Mouse (Mus musculus): Measurements from ENCODE around the gene Pafah1b3.
"Not testable (repeated sequence)": the region's sequence is repeated elsewhere in the genome, so short reads cannot be mapped to it uniquely, and the experiment has no call there.

The Pafah1b3 gene

GRCm38 (mm10) chr7:25270652-25271633 is 26.8 kb downstream of the Pafah1b3 start:
- H3K36me3 ChIP-seq (ENCODE audit: control insufficient read depth, insufficient read depth, low read length, poor library complexity, severe bottlenecking), result peaks cover 3% of the 10 kb centered on the region
- no peak for DNase-seq (ENCODE audit: low read depth, low spot score)
- no peaks in the 10 kb centered on the region for H3K27me3 ChIP-seq (ENCODE audit: control insufficient read depth, insufficient read depth, low read length, poor library complexity, severe bottlenecking)

- DNase-seq (ENCODE audit: low read depth, low spot score), result peak; percentile 69
- Histone ChIP-seq H3K36me3 (ENCODE audit: control insufficient read depth, insufficient read depth, low read length, poor library complexity, severe bottlenecking) (peaks cover 3% of the 10 kb centered on the region), H3K27me3 (ENCODE audit: control insufficient read depth, insufficient read depth, low read length, poor library complexity, severe bottlenecking) (no peaks in the 10 kb centered on the region)
These were observed 28.1 kb downstream of the Pafah1b3 start for GRCm38 (mm10) chr7:25269545-25270271.

DNA sequence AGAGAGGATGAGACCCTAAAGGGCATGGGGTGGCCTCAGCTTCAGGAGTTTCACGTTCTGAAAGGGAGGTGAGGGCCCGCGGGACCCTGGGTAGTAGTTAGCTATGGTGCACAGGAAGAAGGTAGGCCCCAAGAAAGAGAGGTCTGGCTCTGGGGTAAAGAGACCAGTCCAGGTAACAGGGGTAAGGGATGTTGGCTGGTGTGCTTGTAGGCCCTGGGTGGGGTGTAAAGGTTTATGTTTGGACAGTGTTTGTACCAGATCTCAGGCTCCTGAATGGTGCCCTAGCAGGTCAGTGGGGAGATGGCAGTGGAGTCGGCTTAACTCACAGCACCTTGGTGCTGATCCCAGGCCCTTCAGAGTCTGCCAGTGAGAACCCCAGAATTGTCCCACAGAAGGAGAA is 28.8 kb downstream of the Pafah1b3 start:
- DNase-seq (ENCODE audit: low read depth, low spot score), result peak; percentile 29
- H3K27me3 ChIP-seq (ENCODE audit: control insufficient read depth, insufficient read depth, low read length, poor library complexity, severe bottlenecking), result no peaks in the 10 kb centered on the region
- H3K36me3 ChIP-seq (ENCODE audit: control insufficient read depth, insufficient read depth, low read length, poor library complexity, severe bottlenecking), result peaks cover 3% of the 10 kb centered on the region

- H3K36me3 ChIP-seq (ENCODE audit: control insufficient read depth, insufficient read depth, low read length, poor library complexity, severe bottlenecking), result peaks cover 3% of the 10 kb centered on the region
- no peak for DNase-seq (ENCODE audit: low read depth, low spot score)
- no peaks in the 10 kb centered on the region for H3K27me3 ChIP-seq (ENCODE audit: control insufficient read depth, insufficient read depth, low read length, poor library complexity, severe bottlenecking)
These were observed 29.2 kb downstream of the Pafah1b3 start for GRCm38 (mm10) chr7:25268588-25268987.

DNA sequence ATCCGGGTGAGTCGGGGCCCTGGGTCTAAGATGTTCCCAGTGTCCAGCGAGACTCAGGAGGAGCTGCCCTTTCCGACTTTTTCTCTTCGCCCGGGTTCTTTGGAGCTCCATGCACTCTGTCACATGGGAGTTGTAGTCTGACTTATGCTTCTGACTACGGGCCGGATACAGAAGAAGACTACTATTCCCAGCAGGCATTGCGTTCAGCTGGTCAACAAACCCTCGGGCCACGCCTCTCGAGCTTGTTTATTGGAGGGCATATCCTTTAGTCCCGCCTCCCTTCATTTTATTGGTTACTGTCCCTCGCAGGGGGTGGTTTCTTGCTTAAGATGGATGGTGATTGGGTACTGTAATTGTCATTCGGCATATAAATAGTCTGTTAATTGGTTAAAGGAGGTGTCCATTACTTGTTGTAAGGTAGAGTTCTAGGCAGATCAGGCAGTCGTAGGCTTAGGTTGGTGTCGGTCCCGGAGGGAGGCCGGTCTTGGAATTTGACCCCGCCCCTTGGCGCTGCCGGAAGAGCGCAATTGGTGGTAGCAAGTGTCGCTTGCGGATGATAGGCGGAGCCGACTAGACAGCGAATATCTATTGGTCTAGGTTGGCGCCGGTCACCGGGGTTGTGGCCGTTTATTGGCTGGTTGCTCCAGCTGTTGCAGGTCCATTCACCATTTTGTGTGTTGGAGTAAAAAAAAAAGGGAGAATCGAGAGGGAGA is 29.9 kb downstream of the Pafah1b3 start:
- no peaks in the 10 kb centered on the region for H3K27me3 ChIP-seq (ENCODE audit: control insufficient read depth, insufficient read depth, low read length, poor library complexity, severe bottlenecking)
- peaks cover 3% of the 10 kb centered on the region for H3K36me3 ChIP-seq (ENCODE audit: control insufficient read depth, insufficient read depth, low read length, poor library complexity, severe bottlenecking)
- peak; percentile 100 for DNase-seq (ENCODE audit: low read depth, low spot score)

DNA sequence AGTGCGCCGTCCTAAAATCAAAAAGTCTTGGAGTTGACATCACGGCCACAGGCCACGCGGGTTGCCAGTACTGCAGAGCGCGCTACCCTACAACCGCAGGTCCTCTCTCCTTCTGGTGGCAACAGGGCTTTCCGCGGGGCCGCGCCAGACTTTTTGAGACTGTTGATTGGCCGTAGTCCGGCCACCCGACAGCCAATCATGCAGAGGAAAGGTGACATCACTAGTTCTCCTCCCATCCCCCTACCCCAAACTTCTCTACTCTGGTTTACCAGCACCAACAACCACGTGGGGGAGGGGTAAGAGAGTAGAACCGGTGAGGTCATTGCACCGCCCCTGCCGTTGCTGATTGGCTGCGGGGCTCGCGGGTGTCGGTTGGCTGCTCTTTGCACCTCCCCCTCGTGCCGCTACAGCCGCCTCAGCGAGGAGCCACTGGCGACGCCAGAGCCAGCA is 30.5 kb downstream of the Pafah1b3 start, which contains the start of gene Cic:
TSS of gene Cic (plus strand) at position 404 of the 450 bp plus-strand sequence.
- H3K36me3 ChIP-seq (ENCODE audit: control insufficient read depth, insufficient read depth, low read length, poor library complexity, severe bottlenecking), result no peaks in the 10 kb centered on the region
- DNase-seq (ENCODE audit: low read depth, low spot score), result peak; percentile 100
- no peaks in the 10 kb centered on the region for H3K27me3 ChIP-seq (ENCODE audit: control insufficient read depth, insufficient read depth, low read length, poor library complexity, severe bottlenecking)

DNA sequence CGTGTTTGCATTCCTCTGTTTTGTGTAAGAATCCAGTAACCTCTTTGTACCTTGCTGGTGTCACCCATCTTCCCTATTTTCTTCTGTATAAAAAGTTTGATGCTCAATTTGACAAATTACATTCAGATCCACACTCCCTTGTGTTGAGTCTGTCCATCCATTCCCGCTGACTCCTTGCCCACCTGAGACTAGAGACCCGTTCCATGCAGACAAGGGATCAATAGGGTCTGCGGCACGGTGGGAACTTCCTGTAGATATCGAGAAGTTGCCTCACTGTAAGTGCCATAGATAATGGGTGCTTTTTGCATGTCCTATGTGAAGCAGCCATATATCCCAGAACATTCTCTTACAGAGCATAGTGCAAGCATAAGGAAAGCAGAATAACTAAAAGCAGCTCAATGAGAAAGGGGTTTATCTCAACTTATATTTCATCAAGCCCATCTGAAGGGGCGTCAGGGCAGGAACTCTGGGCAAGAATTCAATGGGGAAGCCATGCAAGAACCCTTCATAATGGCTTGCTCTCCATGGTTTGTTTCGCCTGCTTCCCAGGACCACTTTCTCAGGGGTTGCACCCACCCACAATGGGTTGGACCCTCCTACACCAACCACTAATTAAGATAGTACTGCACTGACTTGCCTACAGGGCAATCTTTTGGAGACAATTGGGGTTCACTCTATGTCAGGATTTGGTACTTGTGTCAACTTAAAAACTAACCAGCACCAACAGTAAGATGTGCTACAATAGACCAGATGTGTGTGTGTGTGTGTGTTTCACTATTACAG is 31.4 kb downstream of the Pafah1b3 start:
- DNase-seq (ENCODE audit: low read depth, low spot score), result no peak
- Histone ChIP-seq H3K36me3 (ENCODE audit: control insufficient read depth, insufficient read depth, low read length, poor library complexity, severe bottlenecking) (no peaks in the 10 kb centered on the region), H3K27me3 (ENCODE audit: control insufficient read depth, insufficient read depth, low read length, poor library complexity, severe bottlenecking) (no peaks in the 10 kb centered on the region)

DNA sequence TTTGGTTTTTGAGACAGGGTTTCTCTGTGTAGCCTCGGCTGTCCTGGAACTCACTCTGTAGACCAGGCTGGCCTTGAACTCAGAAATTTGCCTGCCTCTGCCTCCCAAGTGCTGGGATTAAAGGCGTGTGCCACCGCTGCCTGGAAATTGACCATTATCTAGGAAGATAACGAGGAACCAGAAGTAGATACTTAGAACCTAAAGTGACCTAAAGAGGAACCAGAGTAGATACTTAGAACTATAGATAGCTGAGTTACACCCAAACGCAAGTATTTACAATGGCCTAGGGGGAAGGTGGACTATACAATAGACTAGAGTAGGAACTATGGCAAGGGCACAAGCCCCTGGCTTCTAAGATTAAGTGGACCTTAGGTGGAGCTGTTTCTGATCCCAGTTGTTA is 32.0 kb downstream of the Pafah1b3 start:
- DNase-seq (ENCODE audit: low read depth, low spot score), result not testable (repeated sequence)

GRCm38 (mm10) chr7:25263968-25264870 is 33.6 kb downstream of the Pafah1b3 start:
- H3K36me3 ChIP-seq (ENCODE audit: control insufficient read depth, insufficient read depth, low read length, poor library complexity, severe bottlenecking), result no peaks in the 10 kb centered on the region
- no peak for DNase-seq (ENCODE audit: low read depth, low spot score)

More for the DNA sequence above, 32.0 kb downstream of the Pafah1b3 start:
- H3K36me3 ChIP-seq (ENCODE audit: control insufficient read depth, insufficient read depth, low read length, poor library complexity, severe bottlenecking); H3K27me3 ChIP-seq (ENCODE audit: control insufficient read depth, insufficient read depth, low read length, poor library complexity, severe bottlenecking): not testable (repeated sequence)

DNA sequence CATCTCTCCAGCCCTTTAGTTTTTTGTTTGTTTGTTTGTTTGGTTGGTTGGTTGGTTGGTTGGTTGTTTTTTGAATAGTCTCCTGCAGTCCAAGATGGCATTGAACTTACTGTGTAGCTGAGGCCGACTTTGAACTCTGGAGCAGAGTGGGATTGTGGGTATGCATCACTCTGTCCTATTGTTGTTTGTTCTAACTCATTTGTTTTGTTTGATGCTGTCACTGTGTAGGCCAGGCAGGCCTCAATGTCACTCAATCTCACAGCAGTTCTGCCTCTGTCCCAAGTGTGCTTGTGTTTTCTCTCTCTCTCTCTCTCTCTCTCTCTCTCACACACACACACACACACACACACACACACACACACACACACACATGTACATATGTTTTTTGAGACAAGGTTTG is 35.9 kb downstream of the Pafah1b3 start:
- Histone ChIP-seq H3K27me3 (ENCODE audit: control insufficient read depth, insufficient read depth, low read length, poor library complexity, severe bottlenecking) (no peaks in the 10 kb centered on the region), H3K36me3 (ENCODE audit: control insufficient read depth, insufficient read depth, low read length, poor library complexity, severe bottlenecking) (no peaks in the 10 kb centered on the region)
- DNase-seq (ENCODE audit: low read depth, low spot score), result no peak

More at GRCm38 (mm10) chr7:25263968-25264870, 33.6 kb downstream of the Pafah1b3 start:
- H3K27me3 ChIP-seq (ENCODE audit: control insufficient read depth, insufficient read depth, low read length, poor library complexity, severe bottlenecking), result no peaks in the 10 kb centered on the region

DNA sequence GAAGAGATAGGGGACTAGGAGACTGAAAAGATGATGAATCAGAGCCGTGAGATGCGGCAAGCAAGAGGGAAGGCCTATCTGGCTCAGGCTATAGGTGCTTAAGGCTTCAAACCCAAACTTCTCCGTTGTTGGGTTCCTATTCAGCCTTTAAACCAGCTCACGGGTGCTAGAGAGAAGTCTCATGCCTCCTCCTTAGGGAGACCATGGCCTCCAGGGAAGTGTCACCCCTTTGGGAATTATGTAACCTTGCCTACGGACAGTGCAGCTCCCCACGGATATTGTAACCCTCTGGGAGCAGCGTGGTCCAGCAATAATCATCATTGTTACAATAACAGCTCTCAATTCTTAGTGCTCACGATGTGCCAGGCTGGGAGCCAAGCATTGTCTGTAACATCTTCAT is 46.0 kb downstream of the Pafah1b3 start:
- no peaks in the 10 kb centered on the region for H3K36me3 ChIP-seq (ENCODE audit: control insufficient read depth, insufficient read depth, low read length, poor library complexity, severe bottlenecking)
- no peaks in the 10 kb centered on the region; the same call in none of the 2 replicates for H3K27me3 ChIP-seq (ENCODE audit: control insufficient read depth, insufficient read depth, low read length, poor library complexity, severe bottlenecking)
- no peak for DNase-seq (ENCODE audit: low read depth, low spot score)

- Histone ChIP-seq H3K27me3 (ENCODE audit: control insufficient read depth, insufficient read depth, low read length, poor library complexity, severe bottlenecking) (no peaks in the 10 kb centered on the region; the same call in none of the 2 replicates), H3K36me3 (ENCODE audit: control insufficient read depth, insufficient read depth, low read length, poor library complexity, severe bottlenecking) (no peaks in the 10 kb centered on the region)
- peak; percentile 27 for DNase-seq (ENCODE audit: low read depth, low spot score)
These were observed 46.6 kb downstream of the Pafah1b3 start for GRCm38 (mm10) chr7:25251071-25251791.
